Mouse (Mus musculus) R1 (cell line): ENCODE results near the gene Gtf2e1.
A peak's percentile ranks its signal among the peaks of the same experiment; 100 is the strongest.

ENCODE experiments used
- DNase-seq: peaks from one replicate; pipeline ENCODE4 v3.0.0-alpha.2; 2018; ENCODE audit warnings: low read depth, low spot score

Gtf2e1 gene

DNA sequence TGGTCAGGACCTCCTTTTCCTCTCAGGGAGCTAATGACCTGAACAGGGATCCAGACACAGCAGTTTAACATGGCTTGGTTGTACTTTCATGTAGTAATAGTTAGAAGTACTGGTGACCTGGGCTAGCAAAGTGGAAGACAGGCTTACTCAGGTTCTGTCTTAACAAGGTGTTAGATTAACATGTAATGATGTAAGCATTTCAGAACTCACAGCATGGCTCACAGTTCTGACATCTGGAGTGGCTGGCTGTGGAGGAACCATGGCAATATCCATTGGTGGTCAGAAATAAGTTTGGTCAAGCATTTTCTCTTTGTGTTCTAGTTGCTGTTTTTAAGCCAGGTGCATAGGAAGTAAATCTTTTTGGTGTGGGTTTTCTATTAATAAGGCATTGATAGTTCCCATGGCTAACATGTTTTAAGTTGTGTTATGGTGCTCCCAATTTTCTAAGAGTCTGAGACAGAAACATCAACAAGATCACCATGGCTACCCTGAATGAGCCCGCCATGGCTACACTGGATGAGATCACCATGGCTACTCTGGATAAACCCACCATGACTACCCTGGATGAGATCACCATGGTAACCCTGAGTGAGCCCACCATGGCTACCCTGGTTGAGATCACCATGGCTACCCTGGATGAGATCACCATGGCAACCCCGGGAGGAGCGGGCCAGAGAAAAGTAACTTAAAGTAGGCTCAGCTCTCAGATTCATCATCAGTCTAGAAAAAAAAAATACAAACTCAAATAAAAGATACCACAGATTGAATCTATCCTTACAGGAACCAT is 52.6 kb downstream of the Gtf2e1 start:
- DNase-seq: peak; percentile 23

GRCm38 (mm10) chr16:37478311-37479291 is 61.0 kb downstream of the Gtf2e1 start:
- DNase-seq: no peak

GRCm38 (mm10) chr16:37472620-37473312 is 66.8 kb downstream of the Gtf2e1 start:
- no peak for DNase-seq

DNA sequence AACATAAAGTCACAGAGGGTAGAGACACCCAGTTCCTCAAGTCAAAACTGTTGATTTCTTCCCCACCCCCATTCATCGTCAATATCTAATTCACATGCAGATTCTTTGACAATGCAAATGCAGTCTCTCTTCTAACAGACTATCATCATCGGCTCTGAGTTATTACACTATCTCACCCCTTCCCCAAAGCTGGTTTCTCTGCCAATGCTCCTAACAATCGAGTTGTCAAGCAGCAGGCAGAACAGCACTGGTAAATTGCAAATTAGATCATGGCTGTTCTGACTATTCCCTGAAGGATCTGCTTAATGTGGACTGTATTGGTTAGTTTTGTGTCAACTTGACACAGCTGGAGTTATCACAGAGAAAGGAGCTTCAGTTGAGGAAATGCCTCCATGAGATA is 70.0 kb downstream of the Gtf2e1 start:
- DNase-seq: no peak

- no peak for DNase-seq
These were observed 75.6 kb downstream of the Gtf2e1 start for GRCm38 (mm10) chr16:37463981-37464380.

DNA sequence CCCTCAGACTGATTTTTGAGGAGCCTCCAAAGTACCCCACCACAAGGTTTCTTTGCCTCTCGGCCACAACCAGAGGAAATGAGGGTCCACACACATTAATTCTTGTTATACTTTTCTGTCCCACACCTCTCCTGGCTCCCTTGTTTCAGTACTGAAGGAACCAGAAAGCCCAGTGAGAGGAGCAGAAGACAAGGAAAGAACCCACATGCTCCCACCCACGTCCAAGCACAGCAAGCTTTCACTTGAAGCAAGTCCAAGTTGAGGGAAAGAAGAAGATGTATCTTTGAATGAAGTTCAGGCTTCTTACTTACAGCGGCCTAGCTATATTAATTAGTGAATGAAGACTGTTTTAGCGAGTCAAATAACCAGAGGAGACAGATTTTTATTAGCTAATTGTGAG is 76.7 kb downstream of the Gtf2e1 start:
- DNase-seq: no peak

- no peak for DNase-seq
These were observed 78.0 kb downstream of the Gtf2e1 start for GRCm38 (mm10) chr16:37461601-37462000.
